Mouse (Mus musculus) limb, embryonic 15.5 days (tissue): ENCODE measurements around the gene Ms4a1. TPM values are rescaled to one million over a fixed set of nuclear protein-coding genes. Genes with fewer than 3 reads are reported as not detected.
"Not testable (repeated sequence)": the region's sequence is repeated elsewhere in the genome, so short reads cannot be mapped to it uniquely, and the experiment has no call there.

Experiments used
- ATAC-seq: fragments of 200-750 bp; cut with Nextera tagmentation; 2 replicates; pipeline ENCODE4 v1.8.0; 2017; ENCODE audit warnings: low read depth, moderate TSS enrichment; ENCODE audit not compliant: insufficient number of reproducible peaks, low FRiP score, low TSS enrichment
- H3K27ac ChIP-seq: fragments of 300-500 bp; sonication (generic); 2 replicates; pipeline ENCODE4 v1.5.1; 2015; ENCODE audit warnings: moderate library complexity, mild to moderate bottlenecking, inconsistent platforms
- H3K27me3 ChIP-seq: fragments of 300-500 bp; sonication (generic); 2 replicates; pipeline ENCODE4 v1.6.1; 2015; ENCODE audit warnings: inconsistent platforms
- H3K36me3 ChIP-seq: fragments of 300-500 bp; sonication (generic); 2 replicates; pipeline ENCODE4 v1.6.1; 2015; ENCODE audit warnings: inconsistent platforms
- H3K4me1 ChIP-seq: fragments of 300-500 bp; sonication (generic); 2 replicates; pipeline ENCODE4 v1.6.1; 2015; ENCODE audit warnings: inconsistent platforms
- H3K4me2 ChIP-seq: fragments of 300-500 bp; sonication (generic); 2 replicates; pipeline ENCODE4 v1.6.1; 2015; ENCODE audit warnings: mild to moderate bottlenecking, inconsistent platforms
- H3K4me3 ChIP-seq: fragments of 300-500 bp; sonication (generic); 2 replicates; pipeline ENCODE4 v1.5.1; 2015; ENCODE audit warnings: mild to moderate bottlenecking, inconsistent platforms
- H3K9ac ChIP-seq: fragments of 300-500 bp; sonication (generic); 2 replicates; pipeline ENCODE4 v1.6.1; 2015; ENCODE audit warnings: inconsistent platforms
- H3K9me3 ChIP-seq: fragments of 300-500 bp; sonication (generic); 2 replicates; pipeline ENCODE4 v1.6.1; 2016; ENCODE audit warnings: inconsistent platforms
- WGBS: fragments of 180-500 bp; shearing (Covaris S2); methylation state at CpG from one replicate; pipeline ENCODE4 v1.1.7; 2015; 5-methylcytosine and 5-hydroxymethylcytosine counted together
- polyA plus RNA-seq: library from polyadenylated mRNA; unstranded; fragments of >200 nt; fragmentation: Nextera tagmentation; extraction: Ambion mirVana; gene quantifications from 2 replicates; pipeline ENCODE4 v1.2.1, GENCODE M21; 2015

The Ms4a1 gene
- polyA plus RNA-seq, 1 experiment from 2014 or later: not detected

DNA sequence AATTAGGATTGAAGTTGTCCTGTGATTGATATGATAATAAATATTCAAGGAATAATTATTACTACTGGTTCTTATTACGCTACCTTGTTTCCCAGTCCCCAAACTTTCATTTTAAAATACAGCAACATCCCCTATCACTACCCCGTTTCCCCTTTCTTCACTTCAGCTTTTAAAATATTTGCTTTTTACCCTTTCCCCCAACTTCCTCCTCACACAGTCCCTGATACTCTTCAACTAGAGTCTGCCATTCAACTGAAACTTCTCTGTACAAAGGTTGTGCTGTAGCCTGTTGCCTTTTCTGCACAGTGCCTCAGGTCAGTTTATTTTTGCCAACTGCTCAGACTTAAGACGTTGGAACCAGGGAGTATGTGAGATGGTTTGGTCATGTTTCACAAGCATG is 2.5 kb downstream of the Ms4a1 start:
- Histone ChIP-seq H3K27me3 (no peaks in the 10 kb centered on the region), H3K36me3 (no peaks in the 10 kb centered on the region), H3K9ac (no peak overlapping the region), H3K9me3 (no peaks in the 10 kb centered on the region; the same call in 1 of the 2 replicates), H3K4me2 (no peak overlapping the region), H3K4me1 (no peaks in the 10 kb centered on the region), H3K4me3 (no peak overlapping the region), H3K27ac (no peak overlapping the region)
- 71% methylated on average over 3 of the region's 3 CpGs for WGBS
- no peak for ATAC-seq

DNA sequence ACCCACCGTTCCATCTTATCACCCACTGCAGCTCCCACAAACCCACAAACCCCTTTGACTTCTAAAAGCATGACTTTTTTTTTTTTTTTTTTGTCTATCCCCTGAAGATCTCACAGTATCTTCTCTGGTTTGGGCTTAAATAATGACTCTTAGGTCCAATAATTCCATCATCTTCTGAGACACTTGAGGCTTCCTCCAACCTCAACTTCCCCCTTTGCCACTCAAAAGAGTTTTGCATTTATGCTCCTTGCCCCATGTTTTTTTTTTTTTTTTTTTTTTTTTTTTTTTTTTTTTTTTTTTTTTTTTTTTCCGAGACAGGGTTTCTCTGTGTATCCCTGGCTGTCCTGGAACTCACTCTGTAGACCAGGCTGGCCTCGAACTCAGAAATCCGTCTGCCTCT is 3.1 kb downstream of the Ms4a1 start:
- H3K4me3 ChIP-seq, H3K36me3 ChIP-seq, H3K27me3 ChIP-seq, H3K9me3 ChIP-seq, H3K4me1 ChIP-seq, H3K9ac ChIP-seq, H3K4me2 ChIP-seq, ATAC-seq, H3K27ac ChIP-seq: not testable (repeated sequence)
- WGBS: 70% methylated on average over 4 of the region's 4 CpGs

DNA sequence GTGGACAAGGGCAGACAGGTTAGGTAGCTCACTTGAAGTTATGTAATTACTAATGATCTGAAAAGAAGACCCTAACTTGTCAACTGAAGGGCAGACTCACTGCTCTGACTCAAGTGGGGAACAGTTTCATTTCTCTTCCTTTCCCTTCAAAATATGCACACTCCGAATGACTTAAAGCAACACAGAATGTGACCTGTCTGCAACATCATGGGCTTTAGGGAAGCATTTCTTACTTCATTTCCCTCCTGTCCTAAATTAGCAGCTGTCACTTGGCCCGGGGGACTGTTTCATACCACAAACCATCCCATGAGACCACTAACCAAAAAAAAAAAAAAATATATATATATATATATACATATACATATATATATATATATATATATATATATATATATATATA is 4.5 kb downstream of the Ms4a1 start:
- 72% methylated on average over 2 of the region's 2 CpGs for WGBS
- H3K4me1 ChIP-seq: no peaks in the 10 kb centered on the region

DNA sequence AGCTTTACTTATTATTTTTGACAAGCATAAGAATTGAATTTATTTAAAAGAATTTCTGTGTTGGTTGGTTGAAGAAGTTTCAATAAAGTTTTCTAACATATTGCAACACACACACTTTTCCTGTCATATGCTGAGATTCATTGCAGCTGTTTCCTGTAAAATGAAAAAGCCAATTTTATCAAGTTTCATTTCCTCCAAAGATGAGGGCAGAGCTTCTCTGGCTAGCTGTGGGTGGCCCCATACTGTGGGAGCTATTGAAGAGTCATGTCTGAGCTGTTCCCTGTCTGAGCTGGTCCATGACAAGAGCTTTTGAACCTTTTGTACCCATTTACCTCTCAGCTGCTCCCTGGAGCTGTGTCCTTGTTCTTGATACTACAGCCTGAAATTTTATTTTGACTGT is 21.8 kb downstream of the Ms4a1 start:
- H3K27me3 ChIP-seq: no peaks in the 10 kb centered on the region
- no peak for ATAC-seq
- H3K9me3 ChIP-seq: no peaks in the 10 kb centered on the region
- no peak overlapping the region for H3K4me2 ChIP-seq
- no peak overlapping the region for H3K9ac ChIP-seq
- no peaks in the 10 kb centered on the region for H3K4me1 ChIP-seq
- no peak overlapping the region for H3K4me3 ChIP-seq
- H3K27ac ChIP-seq: no peak overlapping the region
- H3K36me3 ChIP-seq: no peaks in the 10 kb centered on the region

More for the DNA sequence above, 4.5 kb downstream of the Ms4a1 start:
- H3K4me2 ChIP-seq: no peak overlapping the region
- ATAC-seq: no peak
- no peaks in the 10 kb centered on the region for H3K9me3 ChIP-seq
- H3K4me3 ChIP-seq: no peak overlapping the region
- H3K27me3 ChIP-seq: no peaks in the 10 kb centered on the region
- no peak overlapping the region for H3K27ac ChIP-seq
- H3K9ac ChIP-seq: no peak overlapping the region
- no peaks in the 10 kb centered on the region for H3K36me3 ChIP-seq

DNA sequence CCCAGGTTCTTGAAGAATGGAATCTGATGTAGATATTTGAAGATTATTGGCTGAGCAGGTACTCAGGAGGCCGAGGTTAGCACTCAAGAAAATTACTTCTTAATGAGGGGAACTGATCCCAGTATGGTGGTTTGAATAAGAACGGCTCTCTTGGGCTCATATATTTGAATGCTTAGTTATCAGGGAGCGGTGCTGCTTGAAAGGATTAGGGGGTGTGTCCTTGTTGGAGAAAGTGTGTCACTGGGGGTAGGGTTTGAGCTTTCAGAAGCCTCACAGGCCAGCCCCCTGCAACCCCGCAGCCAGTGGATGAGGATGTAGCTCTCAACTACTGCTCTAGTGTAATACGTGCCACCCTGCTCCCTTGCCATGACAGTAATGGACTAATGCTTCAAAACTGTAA is 23.5 kb downstream of the Ms4a1 start:
- Histone ChIP-seq H3K27me3 (no peaks in the 10 kb centered on the region), H3K9me3 (no peaks in the 10 kb centered on the region), H3K4me3 (no peak overlapping the region), H3K4me2 (no peak overlapping the region), H3K27ac (no peak overlapping the region), H3K4me1 (no peaks in the 10 kb centered on the region), H3K9ac (no peak overlapping the region), H3K36me3 (no peaks in the 10 kb centered on the region)
- ATAC-seq: no peak
- WGBS: 59% methylated on average over 5 of the region's 5 CpGs

DNA sequence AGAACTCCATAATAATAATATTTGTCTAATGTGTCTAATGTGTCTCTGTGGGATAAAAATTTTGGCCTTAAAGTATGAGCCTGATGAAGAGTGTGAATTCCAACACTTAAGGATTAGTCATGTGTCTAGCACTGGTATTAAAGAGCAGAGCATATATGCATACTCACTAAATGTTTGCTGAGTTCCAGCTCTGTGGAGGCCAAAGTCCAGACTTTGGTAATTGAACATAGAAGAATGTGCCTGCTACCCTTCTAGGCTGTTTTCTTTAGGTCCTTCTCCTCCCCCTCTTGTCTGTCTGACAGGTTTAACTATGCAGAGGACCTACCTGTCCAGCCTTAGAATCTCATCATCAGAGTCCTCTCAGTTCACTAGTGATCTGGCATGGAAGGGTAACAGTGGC is 30.2 kb downstream of the Ms4a1 start:
- Histone ChIP-seq H3K9me3 (no peaks in the 10 kb centered on the region), H3K27me3 (no peaks in the 10 kb centered on the region), H3K4me1 (no peaks in the 10 kb centered on the region), H3K9ac (no peak overlapping the region), H3K4me3 (no peak overlapping the region), H3K4me2 (no peak overlapping the region), H3K36me3 (no peaks in the 10 kb centered on the region), H3K27ac (no peak overlapping the region)
- no peak for ATAC-seq

DNA sequence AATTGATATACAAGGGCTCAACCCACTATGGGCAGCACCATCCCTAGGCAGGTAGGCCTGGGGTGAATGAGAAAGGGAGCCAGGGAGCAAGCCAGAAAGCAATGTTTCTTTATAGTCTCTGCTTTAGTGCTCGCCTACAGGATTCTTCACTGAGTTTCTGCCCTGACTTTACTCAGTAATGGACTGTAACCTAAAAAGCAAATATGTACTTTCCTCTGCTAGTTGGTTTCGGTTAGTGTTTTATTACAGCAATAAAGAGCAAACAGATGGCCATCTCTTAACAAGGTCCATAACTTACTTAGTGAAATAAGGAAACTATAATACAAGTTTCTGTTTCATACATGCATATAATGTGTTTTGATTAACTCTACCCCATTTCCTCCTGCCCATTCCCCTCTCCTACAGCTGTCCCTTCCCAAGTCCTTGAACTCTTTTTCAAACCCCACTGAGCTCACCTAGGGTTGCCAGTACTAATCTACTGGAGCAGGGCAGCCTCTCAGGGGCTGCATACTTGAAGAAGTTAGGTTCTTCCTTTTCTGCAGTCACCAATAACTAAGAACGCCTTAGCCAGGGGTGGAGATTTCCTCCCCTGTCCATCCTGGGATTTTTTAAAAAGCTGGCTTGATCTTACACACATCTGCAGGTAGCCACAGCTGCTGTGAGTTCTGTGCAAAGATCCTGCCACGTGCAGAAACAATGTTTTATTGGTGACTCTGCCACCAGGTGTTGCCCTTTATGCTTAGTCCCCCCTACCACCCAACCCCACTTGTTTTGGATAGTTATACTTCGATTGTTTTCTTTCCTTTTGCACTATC is 30.9 kb downstream of the Ms4a1 start:
- no peaks in the 10 kb centered on the region for H3K27me3 ChIP-seq
- no peaks in the 10 kb centered on the region for H3K36me3 ChIP-seq
- no peak overlapping the region for H3K9ac ChIP-seq
- H3K4me2 ChIP-seq: no peak overlapping the region
- 23% methylated on average over 5 of the region's 5 CpGs for WGBS
- H3K4me1 ChIP-seq: no peaks in the 10 kb centered on the region
- H3K9me3 ChIP-seq: no peaks in the 10 kb centered on the region
- H3K27ac ChIP-seq: no peak overlapping the region
- no peak overlapping the region for H3K4me3 ChIP-seq
- ATAC-seq: no peak

DNA sequence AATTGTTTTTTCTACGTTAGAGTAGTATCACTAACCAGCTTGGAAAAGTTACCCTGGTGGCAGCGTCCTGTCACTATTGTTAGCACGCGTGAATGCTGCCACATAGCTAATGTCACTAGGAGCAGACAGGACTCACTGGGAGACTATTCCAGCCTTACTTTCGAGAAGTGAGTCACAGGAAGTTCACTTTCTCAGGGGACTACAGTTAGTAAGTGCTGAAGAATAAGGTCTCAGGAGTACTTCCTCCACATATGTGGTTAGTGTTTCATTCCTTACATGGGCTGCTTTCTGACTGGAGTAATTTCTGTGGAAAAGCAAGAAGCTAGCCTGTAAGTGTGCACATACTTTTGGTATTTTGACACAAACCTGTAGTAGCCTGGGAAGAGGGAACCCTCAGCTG is 31.8 kb downstream of the Ms4a1 start:
- Histone ChIP-seq H3K9ac (no peak overlapping the region), H3K9me3 (no peaks in the 10 kb centered on the region)
- ATAC-seq: no peak

DNA sequence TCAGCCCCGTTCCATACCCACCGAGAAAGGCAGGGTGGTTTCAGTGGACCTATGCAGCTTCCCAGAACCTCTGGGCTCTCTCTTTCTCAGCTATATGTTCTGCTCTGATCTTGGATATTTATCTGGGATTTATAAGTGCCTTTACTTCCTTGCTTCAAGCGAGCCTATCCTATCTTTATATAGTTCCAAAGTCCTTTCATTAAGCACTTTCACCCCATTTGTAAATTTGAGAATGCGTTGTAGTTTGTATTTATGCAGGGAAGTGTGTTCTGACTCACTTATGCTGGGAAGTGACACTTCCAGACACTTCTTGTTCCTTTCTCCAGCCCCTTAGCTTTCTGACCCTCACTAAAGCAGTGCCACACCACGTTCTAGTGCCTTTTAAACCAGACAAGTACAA is 33.7 kb downstream of the Ms4a1 start, which contains the start of gene Ms4a12:
TSS of gene Ms4a12 (minus strand) at position 101 of the 400 bp plus-strand sequence.
- Histone ChIP-seq H3K9ac (no peak within 1 kb of the TSS), H3K4me1 (no peaks in the 10 kb centered on the region), H3K9me3 (no peaks in the 10 kb centered on the region), H3K4me2 (no peak within 1 kb of the TSS), H3K27me3 (no peaks in the 10 kb centered on the region), H3K36me3 (no peaks in the 10 kb centered on the region), H3K27ac (no peak within 1 kb of the TSS), H3K4me3 (no peak within 1 kb of the TSS)
- WGBS: 72% methylated on average over 5 of the region's 5 CpGs
- ATAC-seq: no peak

More for the DNA sequence above, 31.8 kb downstream of the Ms4a1 start:
- no peaks in the 10 kb centered on the region for H3K36me3 ChIP-seq
- no peaks in the 10 kb centered on the region for H3K27me3 ChIP-seq
- no peak overlapping the region for H3K27ac ChIP-seq
- H3K4me3 ChIP-seq: no peak overlapping the region
- WGBS: 79% methylated on average over 5 of the region's 5 CpGs
- H3K4me2 ChIP-seq: no peak overlapping the region
- no peaks in the 10 kb centered on the region for H3K4me1 ChIP-seq

Other genes with a start within 250 kb of the Ms4a1 start
- not detected in 2 replicates for gene Ms4a18, start 248.2 kb downstream of the Ms4a1 start, polyA plus RNA-seq
- gene Ms4a8a, start 185.1 kb downstream of the Ms4a1 start, polyA plus RNA-seq: not detected in 2 replicates
- gene 1700017D01Rik, start 135.4 kb downstream of the Ms4a1 start, polyA plus RNA-seq: not detected in 2 replicates
- not detected in 2 replicates for gene 1700025F22Rik, start 100.9 kb downstream of the Ms4a1 start, polyA plus RNA-seq
- gene Ms4a13, start 69.5 kb downstream of the Ms4a1 start, polyA plus RNA-seq: not detected in 2 replicates
- gene Ms4a12, start 33.8 kb downstream of the Ms4a1 start, polyA plus RNA-seq: not detected in 2 replicates
- gene Ms4a5, start 17.6 kb upstream of the Ms4a1 start, polyA plus RNA-seq: not detected in 2 replicates
- gene Ms4a14, start 48.2 kb upstream of the Ms4a1 start, polyA plus RNA-seq: 0.05 and 0.06 TPM in 2 replicates
- gene Ms4a7, start 69.9 kb upstream of the Ms4a1 start, polyA plus RNA-seq: 9.4 and 9.8 TPM in 2 replicates
- gene Ms4a4a, start 109.3 kb upstream of the Ms4a1 start, polyA plus RNA-seq: 12.4 and 16.0 TPM in 2 replicates
- 0.93 and 2.8 TPM in 2 replicates for gene Ms4a4c, start 138.5 kb upstream of the Ms4a1 start, polyA plus RNA-seq
- 0.19 and 0.27 TPM in 2 replicates for gene Ms4a4b, start 177.3 kb upstream of the Ms4a1 start, polyA plus RNA-seq
- 9.4 and 10.4 TPM in 2 replicates for gene Ms4a6c, start 203.1 kb upstream of the Ms4a1 start, polyA plus RNA-seq
- gene Gm8369, start 219.7 kb upstream of the Ms4a1 start, polyA plus RNA-seq: 0.21 TPM in 1 of 2 replicates, not detected in the other